Mouse (Mus musculus): ENCODE data around the gene Trpc7. TPM values are rescaled to one million over a fixed set of nuclear protein-coding genes. Genes with fewer than 3 reads are reported as not detected.

The Trpc7 gene
- polyA plus RNA-seq, 1 experiment from 2014 or later: 0.21 TPM

- Histone ChIP-seq H3K4me2 (ENCODE audit: low read depth, low read length) (no peak overlapping the region), H3K4me3 (ENCODE audit: low read length) (no peak overlapping the region)
- ATAC-seq: no peak
These were observed 138.6 kb downstream of the Trpc7 start for GRCm38 (mm10) chr13:56757201-56757600.

GRCm38 (mm10) chr13:56755871-56756270 lies 139.9 kb downstream of the Trpc7 start:
- WGBS: 58% methylated on average over 6 of the region's 6 CpGs
- Histone ChIP-seq H3K4me2 (ENCODE audit: low read depth, low read length) (no peak overlapping the region), H3K27ac (ENCODE audit: low read length) (no peak overlapping the region), H3K4me3 (ENCODE audit: low read length) (no peak overlapping the region), H3K4me1 (ENCODE audit: control insufficient read depth, insufficient read depth, low read length) (peaks cover 17% of the 10 kb centered on the region), H3K36me3 (ENCODE audit: control insufficient read depth, insufficient read depth, low read length) (no peaks in the 10 kb centered on the region), H3K27me3 (replicated peaks; ENCODE audit: control insufficient read depth, insufficient read depth, low read length) (peaks cover 37% of the 10 kb centered on the region), H3K9ac (ENCODE audit: low read depth, low read length) (no peak overlapping the region), H3K9me3 (ENCODE audit: control insufficient read depth, low read length) (no peaks in the 10 kb centered on the region)
- peak; percentile 47 for ATAC-seq

More at GRCm38 (mm10) chr13:56757201-56757600, 138.6 kb downstream of the Trpc7 start:
- Histone ChIP-seq H3K9ac (ENCODE audit: low read depth, low read length) (no peak overlapping the region), H3K27ac (ENCODE audit: low read length) (no peak overlapping the region), H3K4me1 (ENCODE audit: control insufficient read depth, insufficient read depth, low read length) (peaks cover 17% of the 10 kb centered on the region), H3K9me3 (ENCODE audit: control insufficient read depth, low read length) (no peaks in the 10 kb centered on the region), H3K36me3 (ENCODE audit: control insufficient read depth, insufficient read depth, low read length) (no peaks in the 10 kb centered on the region), H3K27me3 (replicated peaks; ENCODE audit: control insufficient read depth, insufficient read depth, low read length) (peaks cover 26% of the 10 kb centered on the region)
- WGBS: 24% methylated on average over 12 of the region's 12 CpGs

GRCm38 (mm10) chr13:56753192-56753951 lies 142.4 kb downstream of the Trpc7 start, which contains the start of gene Gm45623:
Gm45623 (minus strand) TSS chr13:56753827.
- H3K36me3 ChIP-seq (ENCODE audit: control insufficient read depth, insufficient read depth, low read length): no peaks in the 10 kb centered on the region
- ATAC-seq: no peak
- H3K9ac ChIP-seq (ENCODE audit: low read depth, low read length): peak within 1 kb of the TSS; percentile 51
- H3K9me3 ChIP-seq (ENCODE audit: control insufficient read depth, low read length): no peaks in the 10 kb centered on the region
- H3K27ac ChIP-seq (ENCODE audit: low read length): no peak within 1 kb of the TSS
- H3K27me3 ChIP-seq (replicated peaks; ENCODE audit: control insufficient read depth, insufficient read depth, low read length): peaks cover 36% of the 10 kb centered on the region
- peak within 1 kb of the TSS; percentile 51 for H3K4me3 ChIP-seq (ENCODE audit: low read length)
- WGBS: 1% methylated on average over 71 of the region's 71 CpGs
- peak within 1 kb of the TSS; percentile 87 for H3K4me2 ChIP-seq (ENCODE audit: low read depth, low read length)
- H3K4me1 ChIP-seq (ENCODE audit: control insufficient read depth, insufficient read depth, low read length): peaks cover 17% of the 10 kb centered on the region

GRCm38 (mm10) chr13:56752474-56753191 lies 143.2 kb downstream of the Trpc7 start:
- no peak for ATAC-seq
- Histone ChIP-seq H3K4me3 (ENCODE audit: low read length) (peak overlapping the region; percentile 51), H3K4me1 (ENCODE audit: control insufficient read depth, insufficient read depth, low read length) (peaks cover 17% of the 10 kb centered on the region), H3K9me3 (ENCODE audit: control insufficient read depth, low read length) (no peaks in the 10 kb centered on the region), H3K9ac (ENCODE audit: low read depth, low read length) (peak overlapping the region; percentile 51), H3K27ac (ENCODE audit: low read length) (no peak overlapping the region), H3K4me2 (ENCODE audit: low read depth, low read length) (peak overlapping the region; percentile 87), H3K36me3 (ENCODE audit: control insufficient read depth, insufficient read depth, low read length) (no peaks in the 10 kb centered on the region), H3K27me3 (replicated peaks; ENCODE audit: control insufficient read depth, insufficient read depth, low read length) (peaks cover 36% of the 10 kb centered on the region)
- WGBS: 3% methylated on average over 41 of the region's 41 CpGs

- Histone ChIP-seq H3K9ac (ENCODE audit: low read depth, low read length) (no peak overlapping the region), H3K4me2 (ENCODE audit: low read depth, low read length) (no peak overlapping the region), H3K27me3 (replicated peaks; ENCODE audit: control insufficient read depth, insufficient read depth, low read length) (peaks cover 36% of the 10 kb centered on the region), H3K4me1 (ENCODE audit: control insufficient read depth, insufficient read depth, low read length) (peaks cover 17% of the 10 kb centered on the region), H3K27ac (ENCODE audit: low read length) (no peak overlapping the region), H3K36me3 (ENCODE audit: control insufficient read depth, insufficient read depth, low read length) (no peaks in the 10 kb centered on the region), H3K9me3 (ENCODE audit: control insufficient read depth, low read length) (no peaks in the 10 kb centered on the region), H3K4me3 (ENCODE audit: low read length) (no peak overlapping the region)
- WGBS: 54% methylated on average over 5 of the region's 5 CpGs
- ATAC-seq: no peak
These were observed 144.0 kb downstream of the Trpc7 start for GRCm38 (mm10) chr13:56751774-56752173.

GRCm38 (mm10) chr13:56749377-56749776 lies 146.4 kb downstream of the Trpc7 start:
- H3K4me1 ChIP-seq (ENCODE audit: control insufficient read depth, insufficient read depth, low read length): peaks cover 17% of the 10 kb centered on the region
- H3K4me3 ChIP-seq (ENCODE audit: low read length): no peak overlapping the region
- no peaks in the 10 kb centered on the region for H3K9me3 ChIP-seq (ENCODE audit: control insufficient read depth, low read length)
- 83% methylated on average over 7 of the region's 7 CpGs for WGBS
- peaks cover 34% of the 10 kb centered on the region for H3K27me3 ChIP-seq (replicated peaks; ENCODE audit: control insufficient read depth, insufficient read depth, low read length)
- H3K27ac ChIP-seq (ENCODE audit: low read length): no peak overlapping the region
- ATAC-seq: no peak
- H3K9ac ChIP-seq (ENCODE audit: low read depth, low read length): no peak overlapping the region
- no peaks in the 10 kb centered on the region for H3K36me3 ChIP-seq (ENCODE audit: control insufficient read depth, insufficient read depth, low read length)
- H3K4me2 ChIP-seq (ENCODE audit: low read depth, low read length): no peak overlapping the region

- H3K36me3 ChIP-seq (ENCODE audit: control insufficient read depth, insufficient read depth, low read length): no peaks in the 10 kb centered on the region
- H3K4me1 ChIP-seq (ENCODE audit: control insufficient read depth, insufficient read depth, low read length): peaks cover under 1% of the 10 kb centered on the region
- no peak overlapping the region for H3K9ac ChIP-seq (ENCODE audit: low read depth, low read length)
- H3K27ac ChIP-seq (ENCODE audit: low read length): 0 out of 2 replicates have a peak overlapping the region, but pooled peaks have one; percentile 1
- H3K27me3 ChIP-seq (replicated peaks; ENCODE audit: control insufficient read depth, insufficient read depth, low read length): peaks cover 16% of the 10 kb centered on the region
- ATAC-seq: peak; percentile 82
- H3K9me3 ChIP-seq (ENCODE audit: control insufficient read depth, low read length): no peaks in the 10 kb centered on the region
- H3K4me3 ChIP-seq (ENCODE audit: low read length): no peak overlapping the region
- peak overlapping the region; percentile 1; the same call in 1 of the 2 replicates for H3K4me2 ChIP-seq (ENCODE audit: low read depth, low read length)
- 41% methylated on average over 8 of the region's 8 CpGs for whole genome bisulfite sequencing
These were observed 148.2 kb downstream of the Trpc7 start for GRCm38 (mm10) chr13:56747554-56747953.

GRCm38 (mm10) chr13:56746739-56747532 lies 148.9 kb downstream of the Trpc7 start:
- Histone ChIP-seq H3K4me3 (ENCODE audit: low read length) (no peak overlapping the region), H3K27me3 (replicated peaks; ENCODE audit: control insufficient read depth, insufficient read depth, low read length) (peaks cover 10% of the 10 kb centered on the region), H3K36me3 (ENCODE audit: control insufficient read depth, insufficient read depth, low read length) (no peaks in the 10 kb centered on the region), H3K9me3 (ENCODE audit: control insufficient read depth, low read length) (no peaks in the 10 kb centered on the region), H3K27ac (ENCODE audit: low read length) (no peak overlapping the region), H3K4me1 (ENCODE audit: control insufficient read depth, insufficient read depth, low read length) (no peaks in the 10 kb centered on the region), H3K4me2 (ENCODE audit: low read depth, low read length) (0 out of 2 replicates have a peak overlapping the region, but pooled peaks have one; percentile 1), H3K9ac (ENCODE audit: low read depth, low read length) (no peak overlapping the region)
- WGBS: 54% methylated on average over 10 of the region's 10 CpGs
- peak; percentile 39 for ATAC-seq

Measured in intestine, embryonic 16.5 days (tissue).